Mouse (Mus musculus): ENCODE results near the gene Senp2. TPM values are rescaled to one million over a fixed set of nuclear protein-coding genes. Genes with fewer than 3 reads are reported as not detected.
A peak's percentile ranks its signal among the peaks of the same experiment; 100 is the strongest.

The Senp2 gene
- polyA plus RNA-seq (2012; ENCODE audit: insufficient read depth, insufficient read length, missing spikeins) = 66.7 and 74.9 TPM in 2 replicates

DNA sequence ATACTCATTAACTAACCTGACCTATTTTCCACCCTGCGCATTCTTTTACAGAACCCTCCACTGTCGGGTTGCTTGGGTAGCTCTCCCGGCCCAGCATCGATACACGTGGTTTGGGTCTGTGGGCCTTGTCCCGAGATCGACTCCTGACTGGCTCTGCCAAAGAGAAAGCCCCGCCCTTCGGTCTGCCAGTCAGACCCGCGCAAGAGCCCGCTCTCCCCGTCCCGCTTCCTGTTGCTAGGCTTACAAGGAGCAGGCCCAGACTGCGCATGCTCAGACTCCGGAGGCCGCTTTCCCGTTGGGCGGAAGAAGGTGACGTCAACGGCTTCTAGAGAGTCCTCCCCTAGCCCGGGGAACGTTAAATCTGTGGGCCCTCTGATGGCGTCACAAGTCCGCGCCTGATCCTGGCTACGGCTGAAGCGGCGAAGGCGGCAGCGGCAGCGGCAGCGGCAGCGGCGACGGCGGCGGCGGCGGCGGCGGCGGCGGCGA is at the start of gene Senp2:
Gene Senp2 (plus strand): TSS at position 386 of the 486 bp plus-strand sequence.
- TF ChIP-seq CTCF (IDR thresholded peaks at IDR 0.05; ENCODE audit: low read depth, low read length) (no peak), POLR2A (IDR thresholded peaks at IDR 0.05; ENCODE audit: borderline replicate concordance, low read depth, low read length) (no peak)

DNA sequence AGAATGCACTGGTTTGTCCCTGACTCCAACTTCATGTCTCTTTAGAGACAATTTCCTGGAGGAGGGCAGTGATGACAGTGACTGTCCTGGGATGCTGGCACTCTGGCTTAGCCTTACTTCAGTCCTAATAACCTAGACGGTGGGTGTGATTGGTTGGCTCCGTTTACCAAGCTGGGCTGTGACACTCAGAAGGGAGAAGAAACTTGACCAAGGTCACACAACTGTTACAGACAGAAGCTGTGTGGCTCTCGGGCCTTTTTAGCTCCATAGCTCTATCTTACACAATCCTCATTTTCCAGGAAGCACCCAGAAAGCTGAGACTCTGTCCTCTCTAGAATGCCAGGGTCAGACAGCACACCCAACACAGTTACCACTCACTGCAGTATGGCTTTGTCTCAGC is 43.7 kb upstream of the Senp2 start:
- H3K4me1 ChIP-seq (ENCODE audit: control insufficient read depth, insufficient read depth, low read length) = peaks cover 9% of the 10 kb centered on the region
- H3K4me3 ChIP-seq (ENCODE audit: insufficient read depth, low read length) = no peak overlapping the region
- TF ChIP-seq POLR2A (IDR thresholded peaks at IDR 0.05; ENCODE audit: borderline replicate concordance, low read depth, low read length) (no peak), CTCF (IDR thresholded peaks at IDR 0.05; ENCODE audit: low read depth, low read length) (no peak)
- H3K27ac ChIP-seq (ENCODE audit: insufficient read depth, low read depth, low read length) = no peak overlapping the region

More for the DNA sequence above, at the start of gene Senp2:
- H3K4me1 ChIP-seq (ENCODE audit: control insufficient read depth, insufficient read depth, low read length) = peaks cover 9% of the 10 kb centered on the region
- peak within 1 kb of the TSS; percentile 99 for H3K4me3 ChIP-seq (ENCODE audit: insufficient read depth, low read length)
- H3K27ac ChIP-seq (ENCODE audit: insufficient read depth, low read depth, low read length) = peak within 1 kb of the TSS; percentile 67

GRCm38 (mm10) chr16:21969874-21970273 is 39.4 kb upstream of the Senp2 start:
- H3K4me3 ChIP-seq (ENCODE audit: insufficient read depth, low read length) = no peak overlapping the region
- TF ChIP-seq CTCF (IDR thresholded peaks at IDR 0.05; ENCODE audit: low read depth, low read length) = no peak
- TF ChIP-seq POLR2A (IDR thresholded peaks at IDR 0.05; ENCODE audit: borderline replicate concordance, low read depth, low read length) = no peak
- H3K4me1 ChIP-seq (ENCODE audit: control insufficient read depth, insufficient read depth, low read length) = peaks cover 3% of the 10 kb centered on the region; the same call in 1 of the 2 replicates
- no peak overlapping the region for H3K27ac ChIP-seq (ENCODE audit: insufficient read depth, low read depth, low read length)

DNA sequence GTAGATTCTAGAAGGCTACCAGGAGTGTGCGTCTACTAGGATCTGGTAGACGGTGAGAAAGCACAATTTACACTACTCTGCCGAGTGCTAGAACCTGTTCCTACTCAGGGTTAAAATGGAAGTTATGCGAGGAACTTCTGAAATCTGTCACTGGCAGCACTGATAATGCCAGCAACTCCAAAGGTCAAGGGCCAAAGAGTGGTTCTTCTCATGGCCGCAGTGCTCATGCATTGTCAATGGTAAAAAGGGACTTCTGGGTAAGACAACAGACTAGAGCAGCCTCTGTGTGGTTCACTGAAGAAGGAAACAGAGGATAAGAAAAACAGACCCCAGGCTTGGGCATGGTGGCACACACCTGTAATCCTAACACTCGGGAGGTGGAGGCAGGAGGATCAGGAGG is 38.7 kb upstream of the Senp2 start:
- Histone ChIP-seq H3K27ac (ENCODE audit: insufficient read depth, low read depth, low read length) (no peak overlapping the region), H3K4me3 (ENCODE audit: insufficient read depth, low read length) (no peak overlapping the region), H3K4me1 (ENCODE audit: control insufficient read depth, insufficient read depth, low read length) (peaks cover under 1% of the 10 kb centered on the region; the same call in 1 of the 2 replicates)
- no peak for TF ChIP-seq CTCF (IDR thresholded peaks at IDR 0.05; ENCODE audit: low read depth, low read length)

- H3K27ac ChIP-seq (ENCODE audit: insufficient read depth, low read depth, low read length) = no peak overlapping the region
- TF ChIP-seq POLR2A (IDR thresholded peaks at IDR 0.05; ENCODE audit: borderline replicate concordance, low read depth, low read length) = no peak
- no peak for TF ChIP-seq CTCF (IDR thresholded peaks at IDR 0.05; ENCODE audit: low read depth, low read length)
- no peaks in the 10 kb centered on the region for H3K4me1 ChIP-seq (ENCODE audit: control insufficient read depth, insufficient read depth, low read length)
- no peak overlapping the region for H3K4me3 ChIP-seq (ENCODE audit: insufficient read depth, low read length)
Observed at GRCm38 (mm10) chr16:21971446-21971845, 37.8 kb upstream of the Senp2 start.

DNA sequence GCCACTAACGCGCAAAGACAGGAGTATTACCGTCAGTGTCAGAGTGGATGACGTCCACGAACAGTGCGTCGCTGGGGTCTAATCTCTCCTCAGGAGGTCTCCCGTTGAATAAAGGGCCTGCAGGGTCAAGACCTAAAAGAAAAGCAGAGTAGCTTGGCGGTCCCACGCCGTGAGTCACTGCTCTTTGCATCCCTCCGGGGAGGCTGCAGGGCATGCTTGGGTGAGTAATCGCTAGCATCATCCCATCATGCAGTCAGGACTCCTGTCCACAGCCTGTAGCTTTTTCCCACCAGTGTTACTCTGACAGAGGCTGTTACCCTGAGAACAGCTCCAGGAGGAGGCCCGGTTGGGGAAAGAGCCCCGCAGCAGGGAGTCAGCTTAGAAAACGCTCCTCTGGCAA is 33.1 kb upstream of the Senp2 start:
- TF ChIP-seq CTCF (IDR thresholded peaks at IDR 0.05; ENCODE audit: low read depth, low read length) (no peak), POLR2A (IDR thresholded peaks at IDR 0.05; ENCODE audit: borderline replicate concordance, low read depth, low read length) (no peak)
- no peaks in the 10 kb centered on the region for H3K4me1 ChIP-seq (ENCODE audit: control insufficient read depth, insufficient read depth, low read length)
- no peak overlapping the region for H3K27ac ChIP-seq (ENCODE audit: insufficient read depth, low read depth, low read length)
- no peak overlapping the region for H3K4me3 ChIP-seq (ENCODE audit: insufficient read depth, low read length)

- no peak overlapping the region for H3K4me3 ChIP-seq (ENCODE audit: insufficient read depth, low read length)
- no peaks in the 10 kb centered on the region for H3K4me1 ChIP-seq (ENCODE audit: control insufficient read depth, insufficient read depth, low read length)
- TF ChIP-seq CTCF (IDR thresholded peaks at IDR 0.05; ENCODE audit: low read depth, low read length) = no peak
- no peak for TF ChIP-seq POLR2A (IDR thresholded peaks at IDR 0.05; ENCODE audit: borderline replicate concordance, low read depth, low read length)
- no peak overlapping the region for H3K27ac ChIP-seq (ENCODE audit: insufficient read depth, low read depth, low read length)
Observed at GRCm38 (mm10) chr16:21977347-21977746, 31.9 kb upstream of the Senp2 start.

DNA sequence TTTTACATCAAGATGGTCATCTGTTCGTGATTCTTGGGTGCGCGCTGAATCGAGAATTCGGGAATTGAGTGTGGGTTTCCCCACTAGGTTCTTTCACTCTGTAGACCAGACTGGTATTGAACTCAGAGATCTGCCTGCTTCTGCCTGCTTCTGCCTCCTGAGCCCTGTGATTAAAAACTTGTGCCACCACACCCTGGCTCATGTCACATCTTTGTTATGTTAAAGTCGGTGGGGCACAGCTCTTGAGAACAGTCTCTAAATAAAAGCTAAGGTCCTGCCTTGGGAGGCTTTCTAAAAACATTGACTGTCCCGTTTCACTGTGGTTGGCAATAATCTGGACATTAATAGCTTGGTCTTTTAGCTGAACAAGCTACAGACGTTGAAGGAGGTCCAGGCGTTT is 26.1 kb upstream of the Senp2 start:
- no peak for TF ChIP-seq CTCF (IDR thresholded peaks at IDR 0.05; ENCODE audit: low read depth, low read length)
- Histone ChIP-seq H3K27ac (ENCODE audit: insufficient read depth, low read depth, low read length) (no peak overlapping the region), H3K4me1 (ENCODE audit: control insufficient read depth, insufficient read depth, low read length) (peaks cover 3% of the 10 kb centered on the region; the same call in 1 of the 2 replicates), H3K4me3 (ENCODE audit: insufficient read depth, low read length) (no peak overlapping the region)

- no peak overlapping the region for H3K4me3 ChIP-seq (ENCODE audit: insufficient read depth, low read length)
- TF ChIP-seq CTCF (IDR thresholded peaks at IDR 0.05; ENCODE audit: low read depth, low read length) (no peak), POLR2A (IDR thresholded peaks at IDR 0.05; ENCODE audit: borderline replicate concordance, low read depth, low read length) (no peak)
- H3K27ac ChIP-seq (ENCODE audit: insufficient read depth, low read depth, low read length) = no peak overlapping the region
- H3K4me1 ChIP-seq (ENCODE audit: control insufficient read depth, insufficient read depth, low read length) = peaks cover 3% of the 10 kb centered on the region; the same call in 1 of the 2 replicates
Observed at GRCm38 (mm10) chr16:21983581-21983980, 25.7 kb upstream of the Senp2 start.

- peaks cover 3% of the 10 kb centered on the region; the same call in 1 of the 2 replicates for H3K4me1 ChIP-seq (ENCODE audit: control insufficient read depth, insufficient read depth, low read length)
- H3K4me3 ChIP-seq (ENCODE audit: insufficient read depth, low read length) = no peak overlapping the region
- TF ChIP-seq POLR2A (IDR thresholded peaks at IDR 0.05; ENCODE audit: borderline replicate concordance, low read depth, low read length) (no peak), CTCF (IDR thresholded peaks at IDR 0.05; ENCODE audit: low read depth, low read length) (no peak)
- H3K27ac ChIP-seq (ENCODE audit: insufficient read depth, low read depth, low read length) = no peak overlapping the region
Observed at GRCm38 (mm10) chr16:21984091-21984490, 25.2 kb upstream of the Senp2 start.

DNA sequence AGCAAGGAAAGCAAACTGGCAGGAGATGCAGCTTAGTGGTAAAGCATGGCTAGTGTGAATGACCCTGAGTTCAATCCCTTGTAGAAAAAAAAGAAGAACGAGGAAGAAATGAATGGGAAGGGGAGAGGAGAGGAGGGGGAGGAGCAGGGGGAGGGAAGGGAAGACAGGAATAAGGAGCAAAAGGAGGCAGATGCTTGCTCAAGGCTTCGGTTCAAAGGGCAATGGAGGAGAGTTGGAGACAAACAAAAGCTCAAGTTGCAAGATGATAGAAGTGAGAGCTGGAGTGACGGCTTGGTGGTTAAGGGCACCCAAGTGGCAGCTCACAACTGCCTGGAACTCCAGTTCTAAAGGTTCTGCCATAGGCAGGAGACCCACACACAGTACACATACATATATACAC is 23.1 kb upstream of the Senp2 start:
- Histone ChIP-seq H3K4me1 (ENCODE audit: control insufficient read depth, insufficient read depth, low read length) (peaks cover 3% of the 10 kb centered on the region; the same call in 1 of the 2 replicates), H3K4me3 (ENCODE audit: insufficient read depth, low read length) (no peak overlapping the region), H3K27ac (ENCODE audit: insufficient read depth, low read depth, low read length) (no peak overlapping the region)
- no peak for TF ChIP-seq POLR2A (IDR thresholded peaks at IDR 0.05; ENCODE audit: borderline replicate concordance, low read depth, low read length)
- no peak for TF ChIP-seq CTCF (IDR thresholded peaks at IDR 0.05; ENCODE audit: low read depth, low read length)

Measured in bone marrow macrophage, adult 2 months (primary cell).